Mouse (Mus musculus) thymus, adult 18-20 months (tissue): ENCODE data around the gene N4bp1.
A peak's percentile ranks its signal among the peaks of the same experiment; 100 is the strongest.

Experiments used
- DNase-seq, 2 experiments: peaks; one replicate each; pipeline ENCODE4 v3.0.0; 2022; ENCODE audit warnings: mixed read lengths in 2 of 2

The N4bp1 gene

DNA sequence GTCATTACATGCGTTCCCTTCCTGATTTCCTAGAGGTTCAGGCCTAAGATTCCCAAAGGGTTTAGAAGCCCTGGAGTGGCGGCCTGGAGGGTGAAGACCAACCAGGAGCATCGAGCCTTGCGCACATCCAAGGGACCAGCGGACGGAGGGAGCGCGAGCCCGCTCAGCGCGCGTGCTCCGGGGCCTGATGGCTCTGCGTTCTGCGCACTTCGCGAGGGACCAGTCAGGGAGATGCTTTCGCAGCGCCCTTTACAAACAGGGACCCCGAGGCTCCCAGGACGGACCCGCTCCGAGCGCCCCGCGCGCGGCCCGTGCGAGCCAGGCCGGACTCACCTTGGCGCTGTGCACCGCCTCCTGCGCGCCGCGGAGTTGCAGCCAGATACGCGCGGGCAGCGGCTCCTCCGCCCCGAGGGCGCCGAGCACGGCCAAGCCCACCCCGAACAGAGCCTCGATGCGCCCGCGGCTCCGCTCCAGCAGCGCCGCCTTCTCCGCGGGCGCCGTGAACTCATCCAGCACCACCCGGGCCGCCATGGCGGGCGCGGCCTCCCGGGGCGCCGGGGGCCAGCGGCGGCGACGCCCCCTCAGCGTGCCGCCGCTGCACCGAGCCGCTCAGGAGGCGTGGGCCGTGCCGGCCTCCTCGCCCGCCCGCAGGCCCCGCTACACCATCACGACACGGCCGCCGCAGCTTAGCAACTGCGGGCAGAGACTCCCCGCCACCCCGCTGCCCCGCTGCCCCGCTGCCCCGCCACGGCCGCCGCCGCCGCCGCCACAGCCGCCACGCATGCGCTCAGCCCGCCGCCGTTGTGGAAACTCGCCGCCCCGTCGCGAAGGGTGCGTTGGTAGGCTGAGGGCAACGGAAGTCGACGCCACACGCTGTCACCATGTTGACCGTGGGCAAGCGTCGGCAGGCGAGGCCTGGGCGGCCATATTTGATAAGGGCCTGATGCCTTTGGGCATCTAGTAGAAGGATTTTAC lies at the start of gene N4bp1:
N4bp1 (minus strand) TSS at position 770 of the 975 bp plus-strand sequence.
- peak; percentile 85 to 86 for DNase-seq

DNA sequence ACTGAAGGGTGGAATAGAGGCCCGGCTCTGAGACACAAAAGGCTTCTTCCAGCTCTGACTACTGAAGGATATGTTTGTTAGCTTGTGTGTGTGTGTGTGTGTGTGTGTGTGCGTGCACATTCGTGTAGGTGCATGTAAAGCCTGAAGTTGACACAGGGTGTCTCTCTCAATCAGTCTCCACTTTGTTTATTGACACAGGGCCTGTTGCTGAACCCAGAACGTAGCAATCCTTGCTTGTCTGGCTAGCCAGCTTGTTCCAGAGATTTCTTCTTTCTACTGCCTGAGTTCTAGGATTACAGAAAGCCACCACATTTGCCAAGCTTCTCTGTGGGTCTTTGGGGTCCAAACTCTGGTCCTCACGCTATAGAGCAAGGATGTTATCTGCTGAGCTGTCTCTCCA lies 49.8 kb upstream of the N4bp1 start:
- DNase-seq: no peak

DNA sequence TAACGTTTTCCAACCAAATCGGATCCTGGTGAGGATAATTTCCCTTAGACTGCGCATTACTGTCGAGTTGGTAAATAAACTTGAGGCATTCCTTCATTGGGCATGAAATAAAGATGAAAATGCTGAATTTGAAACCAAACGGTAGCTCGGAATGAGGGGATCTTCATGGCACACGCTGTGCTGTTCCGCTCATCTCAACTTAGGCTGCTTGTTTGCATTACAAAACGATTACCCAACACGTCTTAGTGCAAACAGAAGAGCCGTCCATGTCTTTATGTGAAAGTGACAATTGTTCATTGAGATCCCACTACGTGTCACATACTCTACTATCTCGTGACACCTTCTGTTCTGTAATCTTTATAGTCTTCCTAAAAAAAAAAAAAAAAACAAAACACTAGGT lies 49.3 kb upstream of the N4bp1 start:
- DNase-seq: no peak

DNA sequence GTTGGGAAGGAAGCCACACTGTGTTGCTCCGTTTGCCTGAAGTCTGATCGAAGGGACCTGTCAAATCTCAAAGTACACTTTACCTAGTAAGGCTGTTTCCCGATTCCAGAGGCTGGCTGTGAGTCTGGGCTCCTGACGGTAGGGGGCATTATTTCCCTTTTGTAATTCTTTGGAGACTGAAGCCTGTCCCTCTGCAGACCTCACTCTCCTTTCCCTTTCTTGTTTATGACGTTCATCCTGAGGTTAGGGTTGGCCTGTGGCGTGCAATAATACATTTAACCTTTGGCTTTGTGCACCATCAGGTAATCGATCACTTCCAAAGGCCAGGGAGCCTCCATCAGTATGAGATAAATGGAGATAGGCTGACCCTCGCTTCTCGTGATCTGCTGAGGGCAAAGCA lies 48.8 kb upstream of the N4bp1 start:
- DNase-seq: no peak

DNA sequence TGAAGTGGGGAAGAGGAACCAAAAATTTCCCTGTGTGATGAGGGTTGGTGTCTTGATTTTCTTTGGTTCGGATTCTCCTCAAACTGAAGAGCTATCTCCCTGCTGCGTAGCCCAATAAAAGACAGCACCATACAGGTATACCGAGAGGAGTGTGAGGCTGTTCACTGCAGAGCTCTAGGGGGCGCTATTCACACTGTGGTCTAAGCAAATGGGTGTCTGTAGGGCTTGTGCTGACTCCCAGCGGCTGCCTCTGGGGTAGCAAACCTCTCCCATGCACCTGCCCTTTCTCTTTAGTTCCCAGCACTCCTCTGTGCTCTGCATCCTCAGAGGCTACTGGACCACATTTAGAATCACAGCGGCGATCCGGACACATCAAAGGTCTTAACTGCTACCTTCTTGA lies 41.2 kb upstream of the N4bp1 start:
- DNase-seq: no peak

DNA sequence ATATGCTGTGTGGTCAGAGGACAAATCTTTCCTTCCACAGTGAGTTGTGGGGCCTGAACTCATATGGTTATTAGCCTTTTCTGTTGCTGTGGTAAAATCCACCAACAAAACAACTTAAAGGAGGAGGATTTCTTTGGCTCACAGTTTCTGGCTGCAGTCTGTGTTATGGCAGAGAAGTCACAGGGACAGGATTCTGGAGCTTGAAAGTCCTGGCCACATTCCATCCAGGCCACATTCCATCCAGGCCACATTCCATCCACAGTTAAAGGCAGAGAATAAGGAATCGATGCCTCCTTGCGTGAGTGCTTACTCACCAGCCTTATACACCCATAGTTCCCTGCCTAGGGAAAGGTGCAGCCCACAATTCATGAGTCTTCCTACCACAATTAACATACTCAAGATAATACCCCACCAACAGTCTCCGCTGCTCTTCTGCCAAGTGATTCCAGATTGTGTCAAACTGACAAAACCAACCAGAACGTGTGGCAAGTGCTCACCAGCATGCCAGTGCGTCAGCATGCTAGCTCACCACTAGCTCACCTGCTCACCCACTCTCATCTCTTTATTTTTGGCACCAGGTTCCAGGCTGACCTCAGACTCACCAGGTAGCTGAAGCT lies 38.3 kb upstream of the N4bp1 start:
- DNase-seq: no peak

DNA sequence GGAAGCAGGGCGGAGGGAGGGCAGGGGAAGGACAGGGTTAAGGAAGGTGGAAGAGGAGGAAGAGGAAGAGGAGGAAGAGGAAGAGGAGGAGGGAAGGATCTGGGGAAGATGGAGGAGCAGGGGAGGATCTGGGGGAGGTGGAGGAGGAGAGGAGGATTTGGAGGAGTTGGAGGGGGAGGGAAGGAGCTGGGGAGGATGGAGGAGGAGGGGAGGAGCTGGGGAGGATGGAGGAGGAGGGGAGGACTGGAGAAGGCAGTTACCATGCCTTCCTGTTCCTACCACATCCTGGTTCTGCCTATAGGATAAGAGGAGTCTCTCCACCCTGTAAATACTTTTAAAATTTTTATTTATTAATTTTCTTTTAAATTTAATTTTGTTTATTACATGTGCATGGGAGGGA lies 37.6 kb upstream of the N4bp1 start:
- no peak for DNase-seq

DNA sequence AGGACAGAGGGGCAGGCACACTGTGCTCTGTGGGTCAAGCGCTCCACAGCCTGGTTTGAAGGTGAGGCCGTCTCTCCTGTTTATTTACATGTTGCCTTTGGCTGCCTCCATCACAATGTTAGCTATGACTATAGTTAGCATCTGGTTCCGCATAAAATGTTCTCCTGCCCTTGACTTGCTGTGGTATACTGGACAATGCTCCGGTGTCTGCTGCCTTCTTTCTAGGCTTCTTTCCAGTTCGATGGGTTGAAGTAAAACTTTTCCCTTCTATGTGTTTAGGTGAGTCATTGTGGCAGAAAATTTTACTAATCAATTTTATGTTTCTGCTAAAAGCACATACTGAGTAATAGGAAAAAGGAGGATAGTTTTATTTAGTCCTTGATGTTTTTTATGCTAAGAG lies 37.1 kb upstream of the N4bp1 start:
- DNase-seq: no peak

DNA sequence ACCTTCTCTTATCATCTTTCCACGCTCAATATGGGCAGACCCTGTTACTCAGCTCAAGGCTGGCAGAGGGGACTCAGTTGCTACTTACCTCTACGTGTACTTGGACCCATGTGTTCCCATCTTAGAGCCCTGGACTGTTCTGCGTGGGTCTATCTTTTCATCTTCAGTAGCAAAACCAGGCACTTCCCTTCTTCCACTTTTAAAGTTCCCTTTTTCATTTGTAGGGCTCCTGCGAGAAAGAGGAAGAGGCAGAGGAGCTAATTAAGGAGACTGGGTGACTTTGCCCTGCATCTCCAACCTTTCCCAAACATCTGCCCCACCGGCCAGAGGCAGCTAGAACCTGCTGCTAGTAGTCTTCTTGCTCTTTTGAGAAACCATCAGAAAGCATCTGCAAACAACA lies 35.9 kb upstream of the N4bp1 start:
- DNase-seq: no peak

DNA sequence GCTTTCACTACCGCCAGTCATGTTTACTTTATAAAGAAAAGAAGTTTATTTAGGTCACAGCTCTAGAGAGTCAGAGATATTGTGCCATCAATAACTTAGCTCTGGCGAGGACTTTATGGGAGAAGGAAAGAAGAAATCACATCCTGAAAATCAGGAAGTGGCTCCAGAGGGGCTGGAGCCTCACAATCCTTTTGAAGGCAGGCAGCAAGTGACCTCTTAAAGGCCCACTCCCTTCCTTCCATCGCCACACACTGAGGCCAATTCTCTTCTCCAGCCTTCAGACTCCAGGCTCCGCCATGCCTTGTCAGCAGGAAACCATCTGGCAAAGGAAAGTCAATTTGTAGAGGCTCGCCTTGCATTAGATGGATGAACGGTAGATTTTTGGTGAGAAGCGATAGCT lies 35.4 kb upstream of the N4bp1 start:
- no peak for DNase-seq

DNA sequence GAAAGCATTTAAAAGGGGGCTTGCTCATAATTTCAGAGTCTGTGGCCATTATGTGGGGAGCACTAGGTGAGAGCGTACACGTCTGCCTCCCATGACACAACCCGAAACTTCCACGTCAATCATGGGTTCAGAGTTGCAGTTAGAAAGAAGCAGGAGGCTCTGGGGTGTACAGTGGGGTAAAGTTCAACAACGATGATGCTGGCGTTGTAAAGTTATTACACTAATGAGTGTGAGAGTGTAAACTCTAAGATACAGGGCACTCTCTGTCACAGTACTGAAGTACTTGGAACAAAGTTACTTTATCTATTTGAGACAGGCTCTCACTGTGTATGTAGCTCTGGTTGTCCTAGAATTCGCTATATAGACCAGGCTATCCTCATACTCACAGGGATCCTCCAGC lies 35.0 kb upstream of the N4bp1 start:
- no peak for DNase-seq

DNA sequence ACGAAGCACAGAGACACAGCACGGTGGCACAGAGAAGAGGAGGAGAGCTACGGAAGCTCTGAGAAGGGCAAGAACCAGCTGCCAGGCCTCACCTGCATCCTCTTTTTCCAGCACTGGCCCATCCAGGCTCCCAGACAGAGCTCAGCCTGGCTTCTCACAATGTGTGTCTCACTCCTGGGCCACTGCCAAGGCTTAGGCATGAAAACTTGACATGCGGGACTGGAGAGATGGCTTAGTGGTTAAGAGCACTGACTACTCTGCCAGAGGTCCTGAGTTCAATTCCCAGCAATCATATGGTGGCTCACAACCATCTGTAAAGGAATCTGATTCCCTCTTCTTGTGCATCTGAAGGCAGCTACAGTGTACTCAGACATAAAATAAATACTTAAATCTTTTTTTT lies 34.2 kb upstream of the N4bp1 start:
- no peak for DNase-seq

DNA sequence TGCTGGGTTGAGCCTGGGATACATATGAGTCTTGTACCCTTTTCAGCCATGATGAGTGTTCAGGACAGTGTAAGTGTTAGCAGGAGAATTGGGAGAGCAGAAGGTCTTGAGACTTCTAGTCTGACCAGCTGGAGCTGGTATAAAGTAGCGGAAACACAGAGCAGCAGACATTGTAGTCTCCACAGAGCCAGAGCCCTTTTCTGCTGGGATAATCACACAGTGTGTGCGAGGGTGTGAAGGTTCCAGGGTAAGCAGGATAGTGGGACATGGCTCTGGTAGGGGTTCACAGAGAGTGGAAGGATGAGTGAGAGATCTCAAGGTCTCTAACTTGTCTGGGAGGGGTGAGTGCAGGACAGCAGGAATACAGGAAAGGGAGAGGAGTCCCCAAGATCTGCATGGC lies 33.0 kb upstream of the N4bp1 start:
- DNase-seq: no peak

DNA sequence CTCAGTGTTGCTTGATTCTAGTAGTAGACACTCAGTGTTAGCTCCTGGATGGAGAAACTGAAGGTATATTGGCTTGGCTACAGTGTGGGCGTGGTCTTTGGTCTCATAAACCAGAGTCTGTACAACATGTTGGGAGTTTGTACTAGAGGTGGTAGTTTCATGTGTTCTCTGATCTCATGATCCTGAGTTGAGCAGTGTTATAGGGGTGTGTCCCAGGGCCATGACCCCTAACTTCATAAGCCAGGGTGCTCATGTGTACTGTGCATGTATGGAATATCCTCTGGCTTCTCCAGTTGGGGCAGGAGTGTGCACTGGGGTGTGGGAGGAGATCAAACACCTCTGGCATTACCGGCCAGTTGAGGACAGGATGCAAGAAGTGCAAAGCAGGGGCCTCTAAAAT lies 32.6 kb upstream of the N4bp1 start:
- no peak for DNase-seq

DNA sequence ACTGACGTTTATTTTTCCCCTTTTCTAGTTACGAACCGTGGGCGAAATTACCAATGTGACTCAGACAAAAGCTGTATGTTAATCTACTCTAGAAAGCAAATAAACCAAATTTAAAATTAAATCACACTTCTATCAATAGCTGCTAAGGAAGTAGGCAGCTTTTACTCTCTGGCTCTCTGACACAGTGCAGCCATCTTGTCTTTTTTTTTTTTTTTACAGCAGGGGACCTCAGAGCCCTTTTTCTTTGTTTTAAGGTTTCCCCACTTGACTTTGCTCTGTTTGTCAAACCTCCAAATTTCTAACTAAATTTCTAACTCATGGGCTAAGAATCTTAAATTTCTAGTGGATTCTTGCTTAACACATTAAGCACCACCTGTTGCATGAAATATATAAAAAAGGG lies 31.3 kb upstream of the N4bp1 start:
- no peak for DNase-seq

DNA sequence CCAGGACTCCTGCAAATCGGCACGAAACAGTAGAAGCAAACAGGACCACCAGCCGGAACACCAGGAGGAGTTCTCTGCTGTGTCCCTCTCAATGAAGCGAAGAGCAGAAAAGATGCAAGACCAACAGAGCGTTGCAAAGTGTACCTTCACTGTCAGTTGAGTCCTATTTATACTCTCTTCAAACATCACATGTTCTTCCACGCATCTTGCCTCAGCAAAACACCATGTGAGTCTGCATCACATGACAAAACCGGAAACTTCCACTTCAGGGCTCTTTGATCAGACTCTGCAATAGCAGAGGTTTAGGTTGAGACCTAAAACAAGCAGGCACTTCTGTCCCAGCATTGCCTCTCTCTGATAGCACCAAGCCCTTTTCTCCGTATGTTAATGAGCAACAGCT lies 26.1 kb upstream of the N4bp1 start:
- DNase-seq: no peak

DNA sequence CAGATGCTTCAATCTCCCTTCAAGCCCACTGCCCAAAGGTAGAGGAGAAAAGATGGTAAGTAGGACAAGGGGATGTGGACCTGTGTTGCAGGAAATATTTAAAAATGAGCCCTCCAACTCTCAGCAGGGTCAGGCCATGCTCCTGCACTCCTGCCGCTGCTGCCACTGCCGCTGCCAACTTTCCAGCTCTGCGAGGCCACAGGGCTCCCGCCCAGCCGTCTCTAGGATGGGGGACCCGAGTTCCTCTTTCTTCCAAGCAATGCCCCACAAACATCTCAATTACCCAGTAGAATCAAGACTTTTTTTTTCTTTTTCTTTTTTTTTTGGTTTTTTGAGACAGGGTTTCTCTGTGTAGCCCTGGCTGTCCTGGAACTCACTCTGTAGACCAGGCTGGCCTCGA lies 25.2 kb upstream of the N4bp1 start:
- DNase-seq: no peak

DNA sequence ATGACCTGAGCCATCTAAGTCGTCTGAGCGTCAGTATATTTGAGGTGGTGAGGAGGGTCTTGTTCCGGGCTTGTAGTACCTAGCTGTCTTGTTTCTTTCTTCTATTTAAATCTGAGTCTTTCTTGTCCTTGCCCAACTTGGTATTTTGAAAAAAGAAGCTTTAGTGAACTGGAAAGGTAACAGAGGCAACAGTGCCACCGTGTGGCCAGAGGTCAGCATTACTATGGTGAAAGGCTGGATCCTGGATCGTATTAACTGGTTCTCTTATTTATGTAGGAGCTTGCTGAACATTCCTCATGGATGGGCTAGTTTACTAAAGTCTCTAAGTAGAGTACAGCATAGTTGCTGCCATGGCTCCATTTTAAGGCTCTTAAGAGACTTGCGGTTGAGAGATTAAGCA lies 23.5 kb upstream of the N4bp1 start:
- peak in 1 of 2 experiments; percentile 15 for DNase-seq

DNA sequence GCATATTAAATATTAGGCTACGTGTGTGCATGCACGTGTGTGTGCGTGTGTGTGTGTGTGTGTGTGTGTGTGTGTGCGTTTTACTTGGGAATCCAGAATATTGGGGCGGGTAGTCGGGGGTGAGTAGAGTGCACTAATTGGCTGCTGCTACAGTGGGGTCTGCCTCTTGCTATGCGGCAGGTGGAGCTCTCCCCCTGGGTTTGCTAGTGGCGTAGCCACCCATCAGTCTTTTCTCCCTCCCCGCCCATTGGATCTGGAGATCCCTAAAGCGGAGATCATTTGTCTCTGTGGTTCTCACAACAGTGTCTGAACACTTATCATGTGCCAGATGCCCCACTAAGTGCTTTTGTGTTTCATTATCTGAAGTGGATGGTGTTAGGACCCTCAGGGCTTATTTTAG lies 19.9 kb upstream of the N4bp1 start:
- DNase-seq: no peak

DNA sequence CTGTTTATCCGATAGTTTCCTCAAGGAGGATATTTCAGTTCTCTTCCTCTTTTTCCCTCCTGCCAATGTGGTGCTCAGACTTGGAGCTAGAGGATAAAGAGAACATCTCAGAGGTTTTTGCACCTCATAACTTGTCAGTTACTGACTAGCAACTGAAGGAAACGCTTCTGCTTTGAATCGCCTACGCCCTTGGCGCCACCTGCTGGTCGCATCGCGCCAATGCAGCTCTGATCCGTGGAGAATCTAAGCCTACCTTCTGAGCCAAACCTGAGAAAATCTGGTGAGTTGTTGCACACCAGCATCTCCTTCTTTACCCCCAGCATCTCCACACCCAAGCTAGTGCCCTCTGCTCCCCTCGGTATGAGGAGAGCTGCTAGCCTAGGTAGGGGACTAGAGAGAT lies 18.0 kb upstream of the N4bp1 start:
- peak; percentile 55 to 57 for DNase-seq

DNA sequence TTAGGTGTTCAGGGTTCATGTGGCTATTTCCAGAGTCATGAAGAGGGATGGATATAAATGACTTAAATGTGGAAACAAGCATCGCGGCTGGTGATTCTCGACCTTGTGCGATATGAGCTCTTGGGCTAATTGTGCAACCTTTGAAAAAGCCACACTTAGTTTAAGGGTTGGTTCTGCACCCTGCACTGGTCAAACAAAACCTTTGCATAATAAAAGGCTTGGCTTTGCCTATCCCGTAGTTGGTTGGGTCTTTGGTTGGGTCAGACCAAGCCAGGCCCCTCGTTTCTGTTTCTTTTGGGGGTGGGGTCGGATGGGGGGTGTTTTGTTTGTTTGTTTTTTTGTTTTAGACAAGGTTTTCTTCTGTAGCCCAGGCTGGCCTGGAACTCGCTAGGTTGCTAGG lies 17.6 kb upstream of the N4bp1 start:
- DNase-seq: no peak

DNA sequence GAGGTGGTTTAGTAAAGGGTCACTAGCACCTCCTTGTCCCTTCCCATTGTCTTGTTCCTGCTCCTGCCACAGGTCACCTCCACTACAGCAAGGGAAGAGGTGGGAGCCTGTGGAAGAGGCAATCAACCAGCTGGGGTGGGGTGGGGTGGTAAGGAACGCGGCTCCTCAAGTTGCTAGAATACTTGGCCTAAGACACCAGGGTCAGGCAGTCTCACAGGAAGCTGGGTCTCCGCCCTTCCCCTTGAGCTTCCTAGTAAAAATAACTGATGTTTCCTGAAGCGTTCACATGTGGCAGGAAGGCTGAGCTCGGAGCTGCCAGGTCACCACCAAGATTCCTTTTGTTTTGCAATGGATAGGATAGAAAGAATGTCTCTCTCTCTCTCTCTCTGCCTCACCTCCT lies 16.9 kb upstream of the N4bp1 start:
- no peak for DNase-seq

DNA sequence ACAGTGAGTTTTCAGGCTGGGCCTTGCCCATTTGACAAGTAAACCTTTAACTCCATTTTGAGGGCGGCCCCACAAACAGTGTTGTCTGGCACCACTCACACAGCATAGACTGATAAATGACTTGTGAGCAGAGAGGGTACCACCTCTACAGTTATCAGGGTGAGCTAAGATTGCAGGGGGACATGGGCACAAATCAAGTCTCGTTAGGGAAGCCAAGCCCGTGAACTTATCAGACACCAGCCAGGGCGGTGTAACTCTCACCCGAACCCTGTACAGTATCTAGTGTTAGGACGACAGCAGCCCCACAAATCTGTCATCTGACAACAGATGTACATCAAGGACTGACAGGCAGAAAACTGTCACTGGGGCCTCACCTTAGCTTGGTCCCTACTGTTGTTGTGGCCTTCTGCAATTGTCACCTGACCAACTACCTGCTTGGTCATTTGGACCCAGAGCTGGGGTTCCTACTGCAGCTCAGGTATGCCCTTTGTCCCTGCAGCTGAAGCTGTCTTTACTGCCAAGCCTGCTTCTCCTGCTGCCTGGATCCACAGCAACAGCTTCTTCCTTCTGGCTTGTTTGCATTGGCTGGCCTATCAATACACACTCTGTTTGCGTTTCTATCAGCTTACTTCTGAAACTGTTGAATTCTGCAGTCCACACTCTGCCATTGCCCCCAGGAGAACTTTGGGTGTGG lies 12.8 kb upstream of the N4bp1 start:
- no peak for DNase-seq

DNA sequence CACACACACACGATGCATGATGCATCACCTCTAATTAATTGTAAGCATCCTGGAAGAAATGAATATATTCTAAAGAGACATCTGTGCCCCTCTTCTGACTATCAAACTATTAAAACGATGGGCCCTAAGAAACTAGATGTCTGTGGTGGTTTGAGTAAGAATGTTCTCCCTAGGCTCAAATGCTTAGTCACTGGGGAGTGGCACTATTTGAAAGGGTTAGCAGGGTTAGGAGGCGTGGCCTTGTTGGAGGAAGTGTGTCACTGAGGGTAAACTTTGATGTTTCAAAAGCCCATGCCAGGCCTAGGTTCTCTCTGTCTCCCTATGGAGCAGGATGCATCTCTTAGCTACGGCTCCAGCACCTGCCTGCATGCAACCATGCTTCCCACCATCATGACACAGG lies 10.3 kb upstream of the N4bp1 start:
- DNase-seq: no peak
